ENCODE assay signal across 10 mouse cellular contexts in the genomic region with DNA sequence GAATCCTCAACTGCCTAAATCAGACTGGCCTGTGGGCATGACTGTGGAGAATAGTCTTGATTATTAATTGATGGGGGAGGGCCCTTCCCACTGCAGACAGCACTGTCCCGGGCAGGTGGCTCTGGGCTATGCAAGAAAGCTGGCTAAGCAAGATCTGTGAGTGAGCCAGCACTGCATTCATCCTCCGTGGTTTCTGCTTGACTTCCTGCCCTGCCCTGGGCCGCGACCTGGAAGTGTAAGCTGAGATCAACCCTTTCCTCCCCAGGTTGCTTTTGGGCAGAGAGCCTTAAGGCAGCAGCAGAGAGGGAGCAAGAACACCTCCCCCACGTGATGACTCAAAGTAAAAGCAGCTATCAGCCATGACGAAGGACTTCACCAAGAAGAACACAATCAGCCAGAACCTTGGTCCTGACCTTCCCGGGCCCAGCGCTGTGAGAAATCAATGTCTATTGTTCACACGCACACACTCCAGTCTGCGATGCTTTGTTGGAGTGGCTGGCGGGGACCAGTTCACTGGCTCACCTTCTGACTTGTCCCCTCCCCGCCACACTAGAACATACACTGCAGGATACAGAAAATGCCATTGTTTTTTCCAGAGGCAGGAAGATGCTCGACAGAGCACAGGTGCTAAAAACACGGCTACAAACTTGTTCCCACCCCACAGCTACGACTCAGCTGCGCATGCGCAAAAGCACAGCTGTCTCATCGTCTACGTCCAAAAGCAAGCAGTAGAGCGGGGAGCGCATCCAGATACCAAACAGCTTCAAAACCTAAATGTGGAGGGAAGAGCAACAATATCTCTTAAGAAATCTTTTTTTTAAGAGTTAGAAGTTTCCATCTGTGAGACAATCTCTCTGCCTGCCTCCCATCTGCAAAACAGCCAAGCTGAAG.
A peak's percentile ranks its signal among the peaks of the same experiment; 100 is the strongest.
DNase-seq lines count a peak whose midpoint lies in the region; ATAC-seq lines count a peak whose summit lies in the region.
"Had no signal": no experiment of that assay in that cellular context is flagged by ENCODE, and none has a peak within 500 bp of the region (broad histone marks: within the 10 kb centered on the region; RNA-seq: fewer than 3 reads in every experiment).

No protein-coding gene starts in this region.

- H3K36me3 ChIP-seq in embryonic facial prominence, embryonic 11.5 days (replicated peaks; ENCODE audit: control insufficient read depth, insufficient read depth, low read depth, low read length): no peaks in the 10 kb centered on the region
- no peaks in the 10 kb centered on the region for H3K36me3 ChIP-seq in limb, embryonic 10.5 days
- H3K36me3 ChIP-seq: limb, embryonic 12.5 days had no signal

- no peak overlapping the region for H3K4me3 ChIP-seq in embryonic facial prominence, embryonic 11.5 days (ENCODE audit: low read depth, low read length)
- no peak overlapping the region for H3K4me3 ChIP-seq in limb, embryonic 10.5 days
- H3K4me3 ChIP-seq: limb, embryonic 12.5 days had no signal

- no peak overlapping the region for H3K27ac ChIP-seq in embryonic facial prominence, embryonic 11.5 days (replicated peaks; ENCODE audit: low read depth, low read length)
- H3K27ac ChIP-seq in limb, embryonic 10.5 days: no peak overlapping the region
- H3K27ac ChIP-seq: limb, embryonic 12.5 days had no signal

- H3K27me3 ChIP-seq in embryonic facial prominence, embryonic 11.5 days (ENCODE audit: control insufficient read depth, insufficient read depth, low read length): no peaks in the 10 kb centered on the region
- H3K27me3 ChIP-seq in limb, embryonic 10.5 days (ENCODE audit: low read depth, poor library complexity, severe bottlenecking): no peaks in the 10 kb centered on the region
- H3K27me3 ChIP-seq: limb, embryonic 12.5 days had no signal

- no peaks in the 10 kb centered on the region for H3K9me3 ChIP-seq in embryonic facial prominence, embryonic 11.5 days (replicated peaks; ENCODE audit: control insufficient read depth, low read length)
- no peaks in the 10 kb centered on the region for H3K9me3 ChIP-seq in limb, embryonic 10.5 days (replicated peaks)

- no peaks in the 10 kb centered on the region for H3K4me1 ChIP-seq in embryonic facial prominence, embryonic 11.5 days (ENCODE audit: control insufficient read depth, insufficient read depth, low read length)
- peaks cover 16% of the 10 kb centered on the region for H3K4me1 ChIP-seq in limb, embryonic 10.5 days
- H3K4me1 ChIP-seq: limb, embryonic 12.5 days had no signal

- H3K9ac ChIP-seq in embryonic facial prominence, embryonic 11.5 days (replicated peaks; ENCODE audit: low read length): no peak overlapping the region
- H3K9ac ChIP-seq: limb, embryonic 12.5 days had no signal

- WGBS in embryonic facial prominence, embryonic 11.5 days: 42% methylated on average over 21 of the region's 21 CpGs
- WGBS in limb, embryonic 10.5 days: 58% methylated on average over 21 of the region's 21 CpGs

- DNase-seq in adrenal gland, adult 2 months: peak; percentile 49
- no peak for DNase-seq in adrenal gland, adult 18-20 months (ENCODE audit: low spot score in 2 of 2)
- peak; percentile 55 for DNase-seq in 3T3-L1 (ENCODE audit: low read depth, low spot score)
- peak; percentile 23 for DNase-seq in embryonic facial prominence, embryonic 11.5 days (ENCODE audit: low spot score)
- DNase-seq in limb, embryonic 10.5 days (ENCODE audit: low spot score): peak; percentile 38
- DNase-seq in testis, postnatal 14 days (ENCODE audit: low spot score): no peak
- no peak for DNase-seq in urinary bladder, postnatal 10 days (ENCODE audit: low spot score)
- DNase-seq in layer of hippocampus, adult 9-11 months: no peak
- DNase-seq: heart, postnatal 4 days had no signal

- ATAC-seq in embryonic facial prominence, embryonic 11.5 days (replicated peaks; ENCODE audit: insufficient number of reproducible peaks, low FRiP score, low TSS enrichment, low read depth): peak; percentile 44; the same call in 1 of the 2 replicates

- H3K4me2 ChIP-seq in embryonic facial prominence, embryonic 11.5 days (ENCODE audit: low read depth, low read length): no peak overlapping the region
- H3K4me2 ChIP-seq: limb, embryonic 12.5 days had no signal

Comparison
In these comparisons a context has a peak if more than half of its experiments do, and no peak if none do; other contexts are left out.
1. DNase-seq: peak in adrenal gland, adult 2 months (single experiment), 3T3-L1 (single experiment), embryonic facial prominence, embryonic 11.5 days (single experiment) and limb, embryonic 10.5 days (single experiment); none in adrenal gland, adult 18-20 months (0 of 2), testis, postnatal 14 days (single experiment), urinary bladder, postnatal 10 days (single experiment) and layer of hippocampus, adult 9-11 months (single experiment).